Mouse (Mus musculus) MEL (cell line): ENCODE measurements at regions not wholly inside any gene's neighbourhood (a gene's known extent, or its start where the extent isn't known, plus 50 kb on each side); places are given as distances from the start of the nearest gene placed in this dataset.

ENCODE experiments used
- DNase-seq: peaks from one replicate; pipeline ENCODE4 v3.0.0; 2011; ENCODE audit warnings: low read depth, low spot score
- H3K27ac ChIP-seq: 2 replicates; pipeline ENCODE4 v1.5.1; 2012; ENCODE audit warnings: low read depth, mild to moderate bottlenecking, control low read depth, low read length, moderate library complexity; ENCODE audit not compliant: control insufficient read depth
- H3K27me3 ChIP-seq, 2 experiments: fragments of 150-350 bp in 1 of 2; sonication (generic) in 1 of 2; 2 replicates each; pipeline ENCODE4 v1.6.1; 2012; ENCODE audit warnings: low read length in 2 of 2, mild to moderate bottlenecking in 2 of 2, improper control_type of control experiment in 1 of 2, moderate library complexity in 1 of 2; ENCODE audit not compliant: insufficient read depth in 2 of 2, control insufficient read depth in 1 of 2
- H3K36me3 ChIP-seq, 2 experiments: 2 replicates each; pipeline ENCODE4 v1.6.1; 2012 to 2014; ENCODE audit warnings: low read length in 2 of 2, improper control_type of control experiment in 1 of 2, inconsistent platforms in 1 of 2, mild to moderate bottlenecking in 1 of 2; ENCODE audit not compliant: insufficient read depth in 2 of 2, control insufficient read depth in 1 of 2
- H3K4me1 ChIP-seq, 2 experiments: fragments of 150-350 bp in 1 of 2; sonication (generic) in 1 of 2; 2 replicates each; pipeline ENCODE4 v1.6.1; 2012; ENCODE audit warnings: low read length in 2 of 2, improper control_type of control experiment in 1 of 2, mild to moderate bottlenecking in 1 of 2; ENCODE audit not compliant: insufficient read depth in 2 of 2, control insufficient read depth in 1 of 2
- H3K4me3 ChIP-seq, 2 experiments: fragments of 150-350 bp in 1 of 2; sonication (generic) in 1 of 2; 2 replicates each; pipeline ENCODE4 v1.5.1; 2012; ENCODE audit warnings: low read depth in 2 of 2, low read length in 2 of 2, mild to moderate bottlenecking in 2 of 2, moderate library complexity in 2 of 2, control low read depth in 1 of 2, improper control_type of control experiment in 1 of 2; ENCODE audit not compliant: control insufficient read depth in 1 of 2, insufficient read depth in 1 of 2
- H3K79me2 ChIP-seq: 2 replicates; pipeline ENCODE4 v1.6.1; 2012; ENCODE audit warnings: mild to moderate bottlenecking, low read length, moderate library complexity; ENCODE audit not compliant: control insufficient read depth, poor library complexity, insufficient read depth
- H3K9ac ChIP-seq: 2 replicates; pipeline ENCODE4 v1.6.1; 2012; ENCODE audit warnings: low read depth, mild to moderate bottlenecking, control low read depth, low read length, moderate library complexity; ENCODE audit not compliant: control insufficient read depth, poor library complexity, severe bottlenecking
- H3K9me3 ChIP-seq: fragments of 150-350 bp; sonication (generic); replicated peaks from 2 replicates; pipeline ENCODE4 v1.6.1; 2012; ENCODE audit warnings: mild to moderate bottlenecking, low read length, improper control_type of control experiment, moderate library complexity; ENCODE audit not compliant: insufficient read depth
- CHD1 ChIP-seq: IDR thresholded peaks from 2 replicates; pipeline ENCODE4 v1.6.1; 2012; ENCODE audit warnings: low read depth, mild to moderate bottlenecking, inconsistent platforms, low read length, improper control_type of control experiment
- CHD2 ChIP-seq: IDR thresholded peaks from 2 replicates; pipeline ENCODE4 v1.6.1; 2011; ENCODE audit warnings: low read length, improper control_type of control experiment
- E2F4 ChIP-seq: IDR thresholded peaks from 2 replicates; pipeline ENCODE4 v1.6.1; 2011; ENCODE audit warnings: low read depth, low read length, improper control_type of control experiment, borderline replicate concordance
- ELF1 ChIP-seq: IDR thresholded peaks from 2 replicates; pipeline ENCODE4 v1.6.1; 2014; ENCODE audit warnings: low read depth, mild to moderate bottlenecking, inconsistent platforms, low read length, improper control_type of control experiment, moderate library complexity
- EP300 ChIP-seq, 2 experiments: IDR thresholded peaks; 2 replicates each; pipeline ENCODE4 v1.6.1; 2011; ENCODE audit warnings: improper control_type of control experiment in 2 of 2, low read length in 2 of 2, low read depth in 1 of 2, mild to moderate bottlenecking in 1 of 2
- JUND ChIP-seq: IDR thresholded peaks from 2 replicates; pipeline ENCODE4 v1.6.1; 2011; ENCODE audit warnings: low read depth, mild to moderate bottlenecking, improper control_type of control experiment, low read length
- KAT2A ChIP-seq: conservative IDR thresholded peaks from 2 replicates; pipeline ENCODE4 v1.6.1; 2012; ENCODE audit warnings: low read depth, low read length, improper control_type of control experiment, inconsistent platforms
- MAX ChIP-seq: IDR thresholded peaks from 2 replicates; pipeline ENCODE4 v1.6.1; 2011; ENCODE audit warnings: low read length, improper control_type of control experiment
- MEF2A ChIP-seq: IDR thresholded peaks from 2 replicates; pipeline ENCODE4 v1.6.1; 2014; ENCODE audit warnings: low read depth, mild to moderate bottlenecking, inconsistent platforms, low read length, improper control_type of control experiment; ENCODE audit not compliant: poor library complexity, insufficient replicate concordance, severe bottlenecking; ENCODE audit errors: extremely low read depth
- POLR2A ChIP-seq, 2 experiments: IDR thresholded peaks; 2 replicates each; pipeline ENCODE4 v1.6.1; 2011 to 2012; ENCODE audit warnings: low read length in 2 of 2, mild to moderate bottlenecking in 2 of 2, control low read depth in 1 of 2, improper control_type of control experiment in 1 of 2, low read depth in 1 of 2, moderate library complexity in 1 of 2; ENCODE audit not compliant: control insufficient read depth in 1 of 2, insufficient read depth in 1 of 2, poor library complexity in 1 of 2
- POLR2AphosphoS2 ChIP-seq: IDR thresholded peaks from 2 replicates; pipeline ENCODE4 v1.6.1; 2011; ENCODE audit warnings: low read length, improper control_type of control experiment
- RAD21 ChIP-seq: IDR thresholded peaks from 2 replicates; pipeline ENCODE4 v1.6.1; 2011; ENCODE audit warnings: mild to moderate bottlenecking, low read depth, low read length, improper control_type of control experiment
- RCOR1 ChIP-seq: IDR thresholded peaks from 2 replicates; pipeline ENCODE4 v1.6.1; 2012; ENCODE audit warnings: low read depth, mild to moderate bottlenecking, inconsistent platforms, low read length, improper control_type of control experiment
- SIN3A ChIP-seq: IDR thresholded peaks from 2 replicates; pipeline ENCODE4 v1.6.1; 2012; ENCODE audit warnings: low read length, improper control_type of control experiment, inconsistent platforms
- SMC3 ChIP-seq: IDR thresholded peaks from 2 replicates; pipeline ENCODE4 v1.6.1; 2011; ENCODE audit warnings: low read depth, low read length, improper control_type of control experiment
- USF1 ChIP-seq: IDR thresholded peaks from 2 replicates; pipeline ENCODE4 v1.6.1; 2014; ENCODE audit warnings: low read depth, mild to moderate bottlenecking, inconsistent platforms, low read length, improper control_type of control experiment, moderate library complexity
- USF2 ChIP-seq, 2 experiments: IDR thresholded peaks; 2 replicates each; pipeline ENCODE4 v1.6.1; 2011 to 2012; ENCODE audit warnings: improper control_type of control experiment in 2 of 2, low read length in 2 of 2, borderline replicate concordance in 1 of 2, inconsistent platforms in 1 of 2, low read depth in 1 of 2, mild to moderate bottlenecking in 1 of 2; ENCODE audit not compliant: insufficient read depth in 1 of 2
- ZKSCAN1 ChIP-seq: IDR thresholded peaks from 2 replicates; pipeline ENCODE4 v1.6.1; 2012; ENCODE audit warnings: low read depth, mild to moderate bottlenecking, inconsistent platforms, low read length, improper control_type of control experiment, moderate library complexity

GRCm38 (mm10) chr3:130975291-130975690 lies 135.0 kb upstream of the Lef1 start:
- Histone ChIP-seq H3K27me3 (no peaks in the 10 kb centered on the region), H3K36me3 (no peaks in the 10 kb centered on the region), H3K9me3 (no peaks in the 10 kb centered on the region), H3K4me1 (no peaks in the 10 kb centered on the region), H3K27ac (no peak overlapping the region), H3K79me2 (no peaks in the 10 kb centered on the region), H3K9ac (no peak overlapping the region), H3K4me3 (no peak overlapping the region)
- no peak for DNase-seq
- TF ChIP-seq USF1 (no peak), KAT2A (no peak), POLR2AphosphoS2 (no peak), CHD2 (no peak), SMC3 (no peak), MAX (no peak), MEF2A (no peak), USF2 (IDR thresholded peaks at IDR 0.05; ENCODE audit: borderline replicate concordance in 1 of 2, insufficient read depth in 1 of 2, low read depth in 1 of 2, low read length in 2 of 2) (no peak), E2F4 (no peak), ELF1 (no peak), RCOR1 (no peak)

DNA sequence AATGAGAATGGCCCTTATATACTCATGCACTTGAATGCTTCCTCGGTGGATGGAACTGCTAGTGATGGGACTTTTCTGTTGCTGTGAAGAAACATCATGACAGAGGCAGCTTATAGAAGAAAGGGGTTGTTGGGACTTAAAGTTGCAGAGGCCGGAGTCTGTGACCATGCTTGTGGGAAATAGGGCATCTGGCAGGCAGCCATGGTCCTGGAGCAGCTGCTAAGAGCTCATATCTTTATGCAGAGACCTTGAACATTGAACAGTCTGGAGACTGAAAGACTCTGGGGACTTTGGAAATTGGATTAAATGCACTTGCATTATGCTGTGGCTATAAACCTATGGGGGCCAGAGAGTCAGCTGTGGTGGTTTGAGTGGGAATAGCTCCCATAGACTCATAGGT lies 138.1 kb upstream of the Lef1 start:
- no peaks in the 10 kb centered on the region for H3K27me3 ChIP-seq
- no peaks in the 10 kb centered on the region for H3K9me3 ChIP-seq
- no peak overlapping the region for H3K9ac ChIP-seq
- TF ChIP-seq MEF2A (no peak), POLR2A (IDR thresholded peaks at IDR 0.05; ENCODE audit: control insufficient read depth in 1 of 2, insufficient read depth in 1 of 2, low read depth in 1 of 2, low read length in 2 of 2, poor library complexity in 1 of 2) (no peak), CHD1 (no peak), JUND (no peak), ZKSCAN1 (no peak), CHD2 (no peak), ELF1 (no peak), POLR2AphosphoS2 (no peak)
- TF ChIP-seq, all 39 proteins: peak for 0
- Histone ChIP-seq H3K79me2 (no peaks in the 10 kb centered on the region), H3K4me3 (no peak overlapping the region), H3K36me3 (no peaks in the 10 kb centered on the region), H3K27ac (no peak overlapping the region), H3K4me1 (no peaks in the 10 kb centered on the region)
- no peak for DNase-seq

GRCm38 (mm10) chr3:130965275-130965674 lies 145.0 kb upstream of the Lef1 start:
- no peak overlapping the region for H3K9ac ChIP-seq
- TF ChIP-seq CHD1 (no peak), ELF1 (no peak), RAD21 (no peak), EP300 (IDR thresholded peaks at IDR 0.05; ENCODE audit: low read depth in 1 of 2, low read length in 2 of 2) (no peak), KAT2A (no peak), SIN3A (no peak)
- H3K36me3 ChIP-seq = no peaks in the 10 kb centered on the region
- no peak overlapping the region for H3K4me3 ChIP-seq
- H3K9me3 ChIP-seq = no peaks in the 10 kb centered on the region
- H3K79me2 ChIP-seq = no peaks in the 10 kb centered on the region
- no peak for DNase-seq
- H3K4me1 ChIP-seq = no peaks in the 10 kb centered on the region
- no peaks in the 10 kb centered on the region for H3K27me3 ChIP-seq
- no peak overlapping the region for H3K27ac ChIP-seq
